32 mouse cellular contexts compared by ENCODE assay signal in the genomic region with DNA sequence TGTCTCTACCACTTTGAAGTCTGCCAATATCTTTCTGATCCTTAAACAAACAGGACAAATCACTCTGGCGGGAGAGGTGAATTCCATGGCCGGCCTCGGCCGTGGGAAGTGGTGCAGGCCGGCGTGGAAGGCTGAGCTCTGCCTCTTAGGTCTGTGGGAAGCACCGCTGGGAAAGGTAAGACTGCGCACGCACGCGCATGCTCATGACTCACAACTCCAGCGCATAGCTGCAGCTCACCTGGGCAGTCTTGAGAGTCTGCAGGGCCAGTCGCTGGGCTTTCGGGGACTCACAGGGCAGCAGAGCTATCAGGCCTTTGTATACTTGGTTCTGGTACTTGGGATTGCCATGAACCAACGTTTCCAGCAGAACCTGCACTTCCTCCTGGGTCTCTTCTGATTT. TPM values are rescaled to one million over a fixed set of nuclear protein-coding genes. Genes with fewer than 3 reads are reported as not detected.
DNase-seq lines count a peak whose midpoint lies in the region; ATAC-seq and TF ChIP-seq lines count a peak whose summit lies in the region.
"Had no signal": no experiment of that assay in that cellular context is flagged by ENCODE, and none has a peak within 500 bp of the region (broad histone marks: within the 10 kb centered on the region; RNA-seq: fewer than 3 reads in every experiment).

No protein-coding gene starts in this region.

- no peak for ATAC-seq in lung, embryonic 14.5 days (ENCODE audit: insufficient read depth)
- no peak for ATAC-seq in intestine, postnatal 0 days
- peak; percentile 58; the same call in 1 of the 2 replicates for ATAC-seq in stomach, postnatal 0 days (ENCODE audit: low FRiP score, low TSS enrichment)
- ATAC-seq: forebrain, postnatal 0 days; inflammation-experienced regulatory T-cells, adult 6 months; midbrain, embryonic 15.5 days had no signal

- H3K36me3 ChIP-seq in lung, embryonic 14.5 days (ENCODE audit: insufficient read depth): no peaks in the 10 kb centered on the region
- no peaks in the 10 kb centered on the region for H3K36me3 ChIP-seq in intestine, postnatal 0 days (ENCODE audit: control insufficient read depth, insufficient read depth)
- no peaks in the 10 kb centered on the region for H3K36me3 ChIP-seq in stomach, postnatal 0 days (ENCODE audit: control insufficient read depth, insufficient read depth, low read length)
- H3K36me3 ChIP-seq: forebrain, embryonic 12.5 days; heart, embryonic 13.5 days; hindbrain, embryonic 15.5 days; midbrain, embryonic 15.5 days had no signal

- no peaks in the 10 kb centered on the region; the same call in 1 of the 2 replicates for H3K9me3 ChIP-seq in lung, embryonic 14.5 days (ENCODE audit: low read depth, low read length)
- no peaks in the 10 kb centered on the region for H3K9me3 ChIP-seq in intestine, postnatal 0 days (ENCODE audit: control insufficient read depth)
- no peaks in the 10 kb centered on the region for H3K9me3 ChIP-seq in stomach, postnatal 0 days (ENCODE audit: control insufficient read depth, low read length)
- H3K9me3 ChIP-seq: forebrain, embryonic 12.5 days; heart, embryonic 13.5 days; hindbrain, embryonic 15.5 days; megakaryocyte, embryonic 14.5 days; midbrain, embryonic 15.5 days had no signal

- TF ChIP-seq CTCF in lung, embryonic 14.5 days (IDR thresholded peaks at IDR 0.05; ENCODE audit: low read depth): no peak
- TF ChIP-seq CTCF in intestine, postnatal 0 days (IDR thresholded peaks at IDR 0.05; ENCODE audit: low read depth): no peak
- no peak for TF ChIP-seq CTCF in stomach, postnatal 0 days (IDR thresholded peaks at IDR 0.05; ENCODE audit: low read depth)

- WGBS in lung, embryonic 14.5 days: 41% methylated on average over 15 of the region's 15 CpGs
- 37% methylated on average over 15 of the region's 15 CpGs for WGBS in intestine, postnatal 0 days
- 51% methylated on average over 15 of the region's 15 CpGs for WGBS in stomach, postnatal 0 days

- no peak overlapping the region for H3K9ac ChIP-seq in lung, embryonic 14.5 days
- no peak overlapping the region for H3K9ac ChIP-seq in intestine, postnatal 0 days (ENCODE audit: low read depth, low read length)
- H3K9ac ChIP-seq in stomach, postnatal 0 days (ENCODE audit: low read length): no peak overlapping the region
- H3K9ac ChIP-seq: forebrain, embryonic 12.5 days; forebrain, postnatal 0 days; heart, embryonic 13.5 days; hindbrain, embryonic 15.5 days; liver, embryonic 14.5 days; midbrain, embryonic 15.5 days had no signal

- no peaks in the 10 kb centered on the region for H3K4me1 ChIP-seq in lung, embryonic 14.5 days (ENCODE audit: insufficient read depth)
- no peaks in the 10 kb centered on the region for H3K4me1 ChIP-seq in intestine, postnatal 0 days (replicated peaks; ENCODE audit: control insufficient read depth, insufficient read depth, low read length)
- H3K4me1 ChIP-seq in stomach, postnatal 0 days (replicated peaks; ENCODE audit: control insufficient read depth, insufficient read depth): no peaks in the 10 kb centered on the region
- H3K4me1 ChIP-seq: forebrain, embryonic 12.5 days; hindbrain, embryonic 15.5 days; midbrain, embryonic 15.5 days had no signal

- no peak for TF ChIP-seq EP300 in stomach, postnatal 0 days (optimal IDR thresholded peaks at IDR 0.05)

- peak overlapping the region; percentile 15; the same call in 1 of the 2 replicates for H3K4me2 ChIP-seq in lung, embryonic 14.5 days
- H3K4me2 ChIP-seq in intestine, postnatal 0 days (replicated peaks; ENCODE audit: low read depth): 0 out of 2 replicates have a peak overlapping the region, but pooled peaks have one; percentile 21
- H3K4me2 ChIP-seq in stomach, postnatal 0 days (replicated peaks; ENCODE audit: low read depth): no peak overlapping the region
- H3K4me2 ChIP-seq: forebrain, embryonic 12.5 days; heart, embryonic 13.5 days; hindbrain, embryonic 15.5 days; midbrain, embryonic 15.5 days had no signal

- H3K27me3 ChIP-seq in lung, embryonic 14.5 days (ENCODE audit: insufficient read depth, low read length): no peaks in the 10 kb centered on the region
- no peaks in the 10 kb centered on the region for H3K27me3 ChIP-seq in intestine, postnatal 0 days (replicated peaks; ENCODE audit: control insufficient read depth, insufficient read depth, low read length)
- H3K27me3 ChIP-seq in stomach, postnatal 0 days (ENCODE audit: control insufficient read depth, insufficient read depth, low read length): no peaks in the 10 kb centered on the region
- H3K27me3 ChIP-seq: heart, embryonic 13.5 days; hindbrain, embryonic 15.5 days; midbrain, embryonic 15.5 days had no signal

- H3K4me3 ChIP-seq in lung, embryonic 14.5 days (ENCODE audit: low read depth, low read length): no peak overlapping the region
- H3K4me3 ChIP-seq in intestine, postnatal 0 days (ENCODE audit: low read depth, low read length): no peak overlapping the region
- H3K4me3 ChIP-seq in stomach, postnatal 0 days (ENCODE audit: low read depth, low read length): no peak overlapping the region
- H3K4me3 ChIP-seq: erythroblast, embryonic 14.5 days; forebrain, embryonic 12.5 days; heart, embryonic 13.5 days; hindbrain, embryonic 15.5 days; megakaryocyte, embryonic 14.5 days; midbrain, embryonic 15.5 days had no signal

- H3K27ac ChIP-seq in lung, embryonic 14.5 days (ENCODE audit: low read depth): no peak overlapping the region
- no peak overlapping the region for H3K27ac ChIP-seq in intestine, postnatal 0 days (ENCODE audit: low read depth, low read length)
- no peak overlapping the region for H3K27ac ChIP-seq in stomach, postnatal 0 days (replicated peaks)
- H3K27ac ChIP-seq: forebrain, embryonic 12.5 days; heart, embryonic 13.5 days; hindbrain, embryonic 15.5 days; kidney, postnatal 0 days; liver, embryonic 14.5 days; midbrain, embryonic 15.5 days had no signal

- peak; percentile 27 for DNase-seq in lung, embryonic 14.5 days
- DNase-seq in lung, postnatal 10 days: no peak
- DNase-seq in urinary bladder, postnatal 14 days (ENCODE audit: low spot score): peak; percentile 35
- no peak for DNase-seq in urinary bladder, adult 2 months (ENCODE audit: low spot score)
- peak; percentile 55 for DNase-seq in stomach, postnatal 0 days (ENCODE audit: low spot score)
- DNase-seq in layer of hippocampus, adult 18-20 months (ENCODE audit: low spot score in 2 of 2): no peak
- no peak for DNase-seq in cerebellum, adult 8-10 months
- DNase-seq: adrenal gland, adult 8-10 months; cerebellum, adult 2 months; cerebellum, postnatal 25 days; forebrain, postnatal 0 days; heart, postnatal 10 days; kidney, adult 8-10 months; layer of hippocampus, adult 9-11 months; spleen, adult 18-20 months; thymus, adult 2 months; thymus, postnatal 36 days had no signal

RNA-seq across cellular contexts. Expression of a gene that starts 22.2 kb away (rescaled TPM):
- polyA plus RNA-seq in lung, embryonic 14.5 days (2014; fragmentation: Nextera tagmentation; extraction: Ambion mirVana): 10.7 and 12.4 TPM in 2 replicates
- 12.4 and 14.0 TPM in 2 replicates for polyA plus RNA-seq in urinary bladder, adult 2 months (2012; rRNA removed)
- polyA plus RNA-seq in intestine, postnatal 0 days (2015; fragmentation: Nextera tagmentation; extraction: Ambion mirVana): 12.8 and 14.0 TPM in 2 replicates
- 12.9 and 16.3 TPM in 2 replicates for polyA plus RNA-seq in stomach, postnatal 0 days (2015; fragmentation: Nextera tagmentation; extraction: Ambion mirVana)
- 1 to 10 TPM; 5.1 to 6.0 TPM for total RNA-seq in layer of hippocampus, adult 18-20 months (2021)
- total RNA-seq: hematopoietic stem cell, adult 5-6 weeks; neutrophil, adult 5-6 weeks had no signal

RNA-seq across cellular contexts. Expression of a gene that starts 22.3 kb away (rescaled TPM):
- polyA plus RNA-seq in lung, embryonic 14.5 days (2014; fragmentation: Nextera tagmentation; extraction: Ambion mirVana): 0.18 and 0.43 TPM in 2 replicates
- 0.19 and 0.24 TPM in 2 replicates for polyA plus RNA-seq in urinary bladder, adult 2 months (2012; rRNA removed)
- 0.12 and 0.22 TPM in 2 replicates for polyA plus RNA-seq in intestine, postnatal 0 days (2015; fragmentation: Nextera tagmentation; extraction: Ambion mirVana)
- 0.16 and 0.24 TPM in 2 replicates for polyA plus RNA-seq in stomach, postnatal 0 days (2015; fragmentation: Nextera tagmentation; extraction: Ambion mirVana)
- under 1 TPM; 0.57 to 0.86 TPM for total RNA-seq in layer of hippocampus, adult 18-20 months (2021)
- total RNA-seq: gastrocnemius, adult 8-10 months; gastrocnemius, postnatal 4 days; hematopoietic stem cell, adult 5-6 weeks; neutrophil, adult 5-6 weeks had no signal
- polyA plus RNA-seq: erythroblast, embryonic 14.5 days; inflammation-experienced regulatory T-cells, adult 6 months; liver, embryonic 14.5 days; neural tube, embryonic 11.5 days had no signal

RNA-seq across cellular contexts. Expression of a gene that starts 47.2 kb away (rescaled TPM):
- polyA plus RNA-seq in lung, embryonic 14.5 days (2014; fragmentation: Nextera tagmentation; extraction: Ambion mirVana): 78.9 and 85.9 TPM in 2 replicates
- polyA plus RNA-seq in urinary bladder, adult 2 months (2012; rRNA removed): 0.89 and 1.0 TPM in 2 replicates
- 6.8 and 7.9 TPM in 2 replicates for polyA plus RNA-seq in intestine, postnatal 0 days (2015; fragmentation: Nextera tagmentation; extraction: Ambion mirVana)
- 7.9 and 11.5 TPM in 2 replicates for polyA plus RNA-seq in stomach, postnatal 0 days (2015; fragmentation: Nextera tagmentation; extraction: Ambion mirVana)
- under 1 TPM in 1 of 2 experiments, not detected in 1; 0.35 TPM for total RNA-seq in layer of hippocampus, adult 18-20 months (2021)
- total RNA-seq: gastrocnemius, adult 8-10 months had no signal

Comparison
In these comparisons a context has a peak if more than half of its experiments do, and no peak if none do; other contexts are left out.
1. DNase-seq: peak in lung, embryonic 14.5 days (single experiment), urinary bladder, postnatal 14 days (single experiment) and stomach, postnatal 0 days (single experiment); none in lung, postnatal 10 days (single experiment), urinary bladder, adult 2 months (single experiment), layer of hippocampus, adult 18-20 months (0 of 2) and cerebellum, adult 8-10 months (single experiment).